Mouse (Mus musculus) layer of hippocampus, adult 11-12 months (tissue): ENCODE measurements at regions not wholly inside any gene's neighbourhood (a gene's known extent, or its start where the extent isn't known, plus 50 kb on each side); places are given as distances from the start of the nearest gene placed in this dataset.

ENCODE experiments used
- DNase-seq: peaks from one replicate; pipeline ENCODE4 v3.0.0; 2022; ENCODE audit warnings: low spot score

DNA sequence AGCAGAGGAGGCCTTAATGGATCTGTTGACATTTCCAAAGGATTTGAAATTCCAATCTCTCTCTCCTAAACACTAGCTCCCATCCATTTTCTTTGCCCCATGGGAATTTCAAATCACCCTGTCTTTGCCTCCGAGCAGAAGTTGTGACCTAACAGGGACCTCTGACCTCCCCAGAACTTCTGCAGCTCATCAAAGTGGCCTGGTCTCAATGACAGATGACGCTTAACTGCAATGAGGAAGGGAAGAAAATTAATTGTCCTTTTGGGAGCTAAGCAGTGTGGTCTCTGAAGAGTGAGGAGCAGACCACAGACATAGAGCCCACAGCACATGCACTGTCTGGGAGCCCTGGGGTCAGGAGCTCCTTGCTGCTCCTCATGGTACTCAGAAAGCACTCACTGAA is 155.3 kb downstream of the Tox3 start:
- no peak for DNase-seq

DNA sequence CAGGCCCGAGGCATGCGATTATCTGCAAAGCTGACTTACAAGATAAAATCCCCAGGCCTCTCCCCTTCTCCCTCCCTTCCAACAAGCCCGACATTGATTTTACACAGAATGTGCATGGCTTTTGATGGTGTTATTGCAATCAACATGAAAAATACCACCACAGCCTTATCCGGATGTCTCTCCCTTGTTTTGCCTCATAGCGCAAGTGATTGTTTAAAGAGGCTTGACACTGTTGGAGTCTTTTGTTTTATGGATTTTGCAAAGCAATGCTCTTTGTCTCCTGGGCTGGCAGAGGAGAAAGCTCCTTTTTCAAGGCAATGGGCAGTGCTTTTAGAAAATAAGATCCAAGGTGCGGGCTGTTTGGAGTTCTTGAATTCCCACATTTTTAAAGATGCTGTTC is 165.3 kb downstream of the Tox3 start:
- no peak for DNase-seq

DNA sequence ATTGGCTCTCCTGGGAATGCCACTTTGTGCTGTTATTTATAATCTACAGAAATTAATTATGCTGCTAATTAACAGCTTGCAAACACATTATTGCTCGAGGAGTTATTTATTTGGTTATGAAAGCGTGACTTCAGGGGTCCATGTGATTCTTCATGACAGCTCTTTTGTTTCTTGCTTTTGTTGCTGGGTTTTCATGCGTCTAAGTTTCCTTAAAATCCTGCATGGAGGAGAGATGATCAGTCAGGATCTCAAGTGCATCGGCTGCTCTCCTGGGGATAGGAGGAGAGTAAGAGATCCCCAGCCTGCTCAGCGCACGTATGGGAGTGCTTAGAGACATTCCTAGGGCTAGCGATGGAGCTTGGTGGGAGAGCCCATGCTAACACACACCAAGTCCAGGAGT is 171.4 kb downstream of the Tox3 start:
- DNase-seq: no peak

DNA sequence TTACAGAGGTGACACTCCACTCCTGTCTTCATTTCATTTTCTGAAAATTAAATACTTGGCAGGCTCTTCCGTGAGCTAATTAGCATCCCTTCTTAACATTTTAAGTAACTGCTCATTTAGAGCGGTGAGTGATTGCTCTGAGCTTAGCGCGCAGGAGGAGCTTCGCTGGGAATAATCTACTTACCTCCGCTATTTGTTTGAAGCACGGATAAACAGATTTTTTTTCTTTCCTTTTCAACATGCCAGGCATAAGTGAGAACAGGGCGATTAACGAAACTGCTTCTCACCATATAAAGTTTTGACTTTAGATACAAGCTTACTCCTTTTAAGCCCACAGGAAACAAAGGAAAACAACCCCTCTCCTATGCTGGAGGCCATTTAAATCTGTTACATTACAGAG is 171.8 kb downstream of the Tox3 start:
- DNase-seq: no peak

DNA sequence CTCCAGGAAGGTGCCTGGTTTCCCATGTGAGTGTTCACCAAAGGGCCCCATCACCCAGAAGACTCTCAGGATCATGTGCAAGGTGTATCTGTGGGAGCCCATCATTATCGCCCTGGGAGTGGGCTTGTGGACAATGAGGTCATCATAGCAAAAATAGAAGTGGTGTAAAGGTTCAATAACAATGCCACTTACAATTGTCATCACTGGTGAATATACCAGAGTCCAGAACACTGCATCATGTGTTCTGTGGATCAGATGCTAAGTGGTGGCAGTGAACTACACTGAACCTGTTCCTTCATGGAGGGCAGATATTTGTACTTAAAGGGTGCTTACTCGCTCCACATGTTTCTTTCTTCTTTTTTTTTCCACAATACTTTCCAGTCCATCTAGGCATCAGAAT is 181.5 kb downstream of the Tox3 start:
- DNase-seq: no peak

DNA sequence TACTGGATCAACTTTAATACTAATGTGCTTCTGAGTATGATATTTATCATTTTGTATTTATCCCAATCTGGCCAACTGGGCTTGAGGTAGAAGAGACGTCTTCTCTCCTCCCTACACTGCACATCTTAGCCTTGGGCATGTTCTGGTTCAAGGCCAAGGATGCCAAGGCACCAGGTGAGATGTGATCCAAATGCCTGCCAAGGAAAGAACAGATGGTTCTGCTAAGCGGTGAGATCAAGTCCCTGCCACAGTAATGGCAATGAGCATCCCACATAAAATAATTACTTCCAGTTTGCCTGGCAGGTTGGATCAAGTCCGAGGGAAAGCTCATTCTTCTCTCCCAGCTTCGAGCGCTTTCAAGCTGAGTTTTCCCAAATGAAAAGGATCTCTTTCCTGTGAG is 196.7 kb downstream of the Tox3 start:
- DNase-seq: no peak

DNA sequence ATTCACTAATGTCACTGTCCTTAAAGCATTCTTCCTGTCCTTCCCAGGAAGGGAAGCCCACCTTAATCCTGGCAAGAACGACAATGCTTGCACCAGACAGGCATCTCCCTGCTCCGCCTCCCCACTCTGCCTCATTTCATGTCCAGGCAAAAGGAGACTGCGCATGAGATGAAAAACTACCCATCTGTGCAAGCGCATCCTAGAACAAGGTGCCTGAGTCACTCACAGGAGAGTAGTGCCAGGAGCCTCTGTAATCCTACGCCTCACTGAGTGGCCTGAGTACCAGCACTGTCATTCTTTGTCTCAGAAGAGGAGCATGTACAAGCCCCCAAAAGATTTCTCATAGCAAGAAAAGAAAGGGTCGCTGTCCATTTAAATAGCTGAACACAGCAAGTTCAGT is 198.2 kb downstream of the Tox3 start:
- peak; percentile 9 for DNase-seq

DNA sequence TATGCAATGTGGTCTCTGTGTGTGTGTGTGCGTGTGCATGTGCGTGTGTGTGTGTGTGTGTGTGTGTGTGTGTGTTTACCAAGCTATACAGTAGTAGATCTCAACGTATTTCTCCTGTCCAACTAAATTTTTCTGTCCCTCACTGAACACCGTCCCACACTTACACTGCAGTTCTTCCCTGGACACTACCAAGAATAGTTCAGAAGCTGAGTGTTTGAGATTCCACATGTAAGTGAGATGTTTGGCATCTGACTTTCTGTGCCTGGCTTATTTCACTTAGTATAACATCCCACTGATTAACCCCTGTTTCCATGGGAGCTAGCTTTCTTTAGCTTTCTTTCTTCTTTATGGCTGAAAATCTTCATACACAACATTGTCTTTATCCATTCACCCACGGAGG is 213.5 kb downstream of the Tox3 start:
- no peak for DNase-seq

DNA sequence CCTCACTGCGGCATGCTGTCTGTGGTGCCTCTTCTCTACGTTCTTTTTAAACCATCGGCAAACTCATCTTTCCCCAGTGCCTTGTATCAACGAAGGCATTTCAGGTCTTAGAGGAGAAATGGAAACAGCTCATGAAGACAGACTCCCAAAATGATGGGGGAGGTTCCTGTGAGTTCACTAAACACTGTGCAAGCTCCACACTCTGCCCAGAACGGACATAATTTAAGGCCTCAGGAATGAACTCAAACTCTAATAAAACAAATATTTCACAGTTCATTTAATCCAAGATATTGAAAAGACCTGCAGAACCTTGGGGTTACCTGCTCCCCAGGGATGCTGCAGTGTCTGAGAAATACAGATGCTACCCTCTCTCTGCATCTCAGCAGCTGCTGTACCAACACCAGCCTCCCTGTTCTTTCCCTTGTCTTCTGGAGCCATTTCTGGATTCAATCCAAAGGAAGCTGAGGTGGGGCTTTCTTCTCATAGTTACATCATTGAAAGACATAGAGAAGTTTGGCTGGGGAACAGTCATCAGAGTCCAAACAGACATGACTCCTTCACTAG is 217.4 kb downstream of the Tox3 start:
- no peak for DNase-seq

DNA sequence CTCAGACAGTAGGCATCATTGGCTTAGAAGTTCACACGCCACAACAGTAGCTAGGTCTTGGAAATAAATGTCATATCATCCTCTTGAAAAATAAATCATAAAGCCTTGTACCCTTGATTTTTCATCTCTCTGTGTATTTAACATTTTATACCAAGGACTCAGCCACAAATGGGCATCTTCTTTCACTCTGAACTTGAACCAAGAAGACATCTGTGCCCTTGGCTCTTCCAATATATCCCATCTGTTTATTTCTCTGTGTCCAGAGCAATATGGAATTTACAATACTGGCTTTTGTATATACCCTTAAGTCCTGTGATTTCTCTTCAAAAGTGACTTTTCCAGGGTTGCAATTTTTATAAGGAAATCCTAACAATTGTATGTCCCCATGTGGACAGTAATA is 222.7 kb downstream of the Tox3 start:
- no peak for DNase-seq

DNA sequence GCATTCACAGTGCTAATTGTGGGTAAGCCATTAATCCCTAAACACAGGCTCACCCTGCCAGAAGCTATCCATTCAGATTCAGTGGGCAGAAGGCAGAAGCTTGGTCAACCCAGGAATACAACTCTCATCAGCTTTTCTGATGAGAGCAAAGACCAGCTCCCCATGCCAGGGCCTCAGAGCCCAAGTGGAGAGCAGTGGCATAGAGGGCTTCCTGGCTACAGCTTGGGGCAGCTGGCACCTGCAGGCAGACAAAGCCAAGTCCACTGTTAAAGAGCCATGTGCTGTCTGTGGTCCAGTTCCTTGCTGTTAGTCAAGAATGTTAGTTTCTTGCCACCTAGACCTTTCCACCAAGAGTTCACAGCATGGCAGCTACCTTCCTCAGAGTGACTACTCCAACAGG is 225.0 kb downstream of the Tox3 start:
- no peak for DNase-seq

DNA sequence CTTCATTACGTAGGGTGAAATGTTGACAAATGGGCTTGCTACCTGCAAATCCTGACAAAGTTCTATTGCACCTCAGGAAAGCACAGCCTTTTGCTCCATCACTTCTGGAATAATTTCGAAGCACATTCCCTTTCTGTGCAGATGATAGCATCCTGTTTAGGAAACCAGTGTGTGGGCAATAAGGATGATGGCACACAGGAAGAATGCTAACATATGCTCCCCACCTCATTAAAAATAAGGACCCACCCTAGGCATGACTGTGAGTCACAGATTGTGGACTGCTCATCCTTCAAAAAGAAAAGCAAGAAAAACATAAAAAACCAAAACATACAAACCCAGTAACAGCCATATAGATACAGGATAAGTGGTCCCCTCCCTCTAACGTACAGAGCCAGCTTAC is 226.2 kb downstream of the Tox3 start:
- no peak for DNase-seq

DNA sequence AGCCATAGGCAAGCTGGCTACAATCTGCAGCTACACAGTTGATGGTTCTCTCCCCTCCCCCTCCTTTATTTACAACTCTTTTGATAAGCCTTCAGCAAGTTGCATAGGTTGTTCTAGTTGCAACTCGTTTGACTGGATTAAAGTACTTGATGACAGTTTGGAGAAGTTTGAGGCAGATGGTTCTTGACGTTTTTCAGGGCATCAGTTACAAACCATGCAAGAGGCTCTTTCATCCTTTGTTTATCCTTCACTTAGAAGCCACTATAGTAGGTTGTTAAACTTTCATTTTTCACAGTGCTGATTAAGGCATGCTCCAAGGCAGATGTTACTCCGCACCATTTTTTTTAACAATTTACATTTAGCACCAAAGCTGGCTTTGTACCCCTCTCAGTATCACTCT is 227.1 kb downstream of the Tox3 start:
- DNase-seq: no peak

DNA sequence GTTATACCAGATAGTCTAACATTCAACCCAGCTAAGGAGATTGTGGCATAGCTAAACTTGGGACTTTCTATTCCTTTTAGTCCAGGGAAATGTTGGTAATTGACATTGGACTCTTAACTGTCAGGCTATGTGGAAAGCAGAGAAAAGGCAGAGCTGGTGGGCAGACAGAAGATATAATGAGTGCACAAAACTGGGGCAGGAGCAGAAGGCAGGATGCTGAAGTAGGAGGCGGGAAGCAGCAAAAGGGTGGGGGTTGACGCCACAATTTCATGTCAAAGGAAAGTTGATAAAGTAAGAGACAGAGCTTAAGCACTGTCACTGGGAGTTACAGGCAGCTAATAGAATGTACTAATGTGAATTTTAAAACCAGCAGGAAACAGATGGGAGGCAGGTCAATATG is 232.7 kb downstream of the Tox3 start:
- DNase-seq: no peak

DNA sequence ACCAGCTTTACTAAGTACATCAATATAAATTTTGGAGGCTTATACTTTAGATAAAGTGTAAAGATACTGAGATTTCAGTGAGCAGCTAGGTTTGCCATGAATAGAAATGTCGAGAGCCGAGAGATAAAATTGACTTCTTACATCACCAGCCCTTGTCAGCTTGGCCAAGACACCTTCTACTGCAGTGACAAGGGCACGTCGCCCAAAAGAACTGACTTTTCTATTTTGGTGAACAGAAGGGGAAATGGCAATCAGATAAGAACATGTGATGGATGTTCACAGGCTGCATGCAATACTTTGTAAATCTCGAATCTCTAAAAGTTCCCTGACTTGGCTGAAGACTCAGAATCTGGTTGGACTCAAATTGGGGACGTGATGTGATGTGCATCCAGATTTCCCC is 247.6 kb downstream of the Tox3 start:
- DNase-seq: no peak

DNA sequence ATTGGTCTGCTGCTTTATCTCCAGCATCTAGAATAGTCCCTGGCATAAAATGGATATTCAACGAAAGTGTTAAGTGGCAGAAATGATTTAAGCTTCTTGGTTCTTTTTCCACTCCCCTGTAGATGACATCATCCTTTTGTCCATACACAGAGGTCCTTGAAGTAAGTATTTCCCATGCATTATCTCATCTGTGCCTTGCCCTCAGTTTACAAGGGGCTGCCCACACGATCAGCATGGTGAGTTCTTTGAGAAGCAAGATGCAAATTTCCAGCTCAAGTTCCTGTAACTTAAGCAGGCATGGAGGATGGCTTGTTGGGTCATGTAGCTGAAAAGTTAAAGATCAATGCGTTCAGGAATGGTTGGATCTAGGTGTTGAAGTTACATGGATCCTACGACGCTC is 265.5 kb downstream of the Tox3 start:
- DNase-seq: no peak

DNA sequence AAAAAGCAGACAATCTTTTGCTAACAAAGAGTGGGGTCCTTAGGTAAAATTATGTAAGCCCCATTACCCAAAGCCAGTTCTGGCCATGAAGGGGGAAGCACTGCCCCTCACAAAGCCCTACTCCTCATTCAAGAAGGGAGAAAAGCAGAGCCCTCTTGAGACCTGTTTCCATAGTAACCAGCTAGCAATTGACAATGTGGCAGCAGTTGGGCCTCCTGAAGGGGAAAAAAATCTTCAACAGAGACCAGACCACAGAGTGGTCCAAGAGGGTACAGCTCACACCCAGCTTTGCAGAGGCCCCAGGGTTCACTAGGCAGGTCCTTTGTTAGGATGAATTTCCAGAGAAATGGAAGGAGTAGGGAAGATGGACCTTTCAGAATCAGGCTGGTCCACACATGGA is 271.8 kb downstream of the Tox3 start:
- no peak for DNase-seq

DNA sequence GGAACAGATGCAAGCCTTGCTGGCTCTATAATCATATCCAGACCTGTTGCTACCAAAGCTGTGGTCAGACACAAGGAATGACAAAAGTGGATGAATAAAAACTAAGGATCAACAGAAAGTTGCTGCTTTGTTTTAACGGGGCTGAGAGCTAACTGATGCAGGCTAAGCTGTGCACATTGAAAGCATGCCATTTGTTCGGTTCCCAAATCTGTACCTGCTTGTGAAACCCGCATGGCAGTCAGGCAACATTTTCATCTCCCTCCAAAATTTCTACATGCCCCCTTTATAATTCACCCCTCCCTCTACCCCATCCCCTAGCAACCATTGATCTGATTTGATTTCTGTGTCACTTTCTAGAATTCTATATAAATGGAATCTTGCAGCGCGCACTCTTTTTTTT is 272.3 kb downstream of the Tox3 start:
- no peak for DNase-seq

DNA sequence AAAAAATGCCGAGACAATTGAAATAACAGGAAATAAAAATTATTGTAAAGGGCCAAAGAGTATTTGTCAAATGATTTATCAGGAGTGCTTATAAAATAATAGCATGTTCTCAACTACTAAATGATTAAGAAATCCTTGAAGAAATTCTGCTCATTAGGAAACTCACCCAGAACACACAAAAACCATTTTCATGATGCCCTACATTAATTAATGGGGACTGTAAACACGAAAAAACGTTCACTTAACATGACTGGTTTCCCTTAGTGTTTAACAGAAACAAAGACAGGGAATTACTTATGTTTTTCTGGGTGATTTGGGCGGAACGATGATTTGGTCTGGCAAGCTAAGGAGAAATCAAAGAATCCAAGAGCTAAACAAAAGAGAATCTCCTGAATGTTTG is 278.1 kb downstream of the Tox3 start:
- DNase-seq: no peak

DNA sequence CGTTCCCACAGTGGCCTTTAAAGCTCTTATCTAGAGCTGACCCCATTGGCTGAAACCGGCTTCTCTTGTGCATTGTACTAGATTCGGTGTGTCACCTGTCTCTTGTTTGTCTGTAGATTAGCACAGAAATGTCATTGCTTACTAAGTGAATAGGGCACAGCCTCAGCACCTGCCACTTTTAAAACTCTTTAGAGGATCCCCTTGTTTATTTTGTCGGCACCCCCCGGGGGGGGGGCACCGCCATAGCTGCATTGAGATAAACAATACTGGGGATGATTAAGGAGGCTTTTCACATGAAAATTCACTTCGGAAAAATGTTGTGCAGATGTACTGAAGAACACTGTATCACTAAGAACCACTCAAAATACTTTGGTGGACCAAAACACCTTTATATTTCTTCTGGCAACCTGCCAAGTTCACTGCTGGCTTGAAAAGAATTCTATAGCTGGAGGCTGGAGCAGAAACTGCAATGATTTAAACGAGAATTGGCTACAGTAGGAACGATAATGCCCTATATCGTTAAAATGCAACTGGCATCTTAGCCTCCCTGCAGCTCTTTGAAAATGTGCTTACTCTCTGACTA is 278.6 kb downstream of the Tox3 start:
- DNase-seq: no peak

DNA sequence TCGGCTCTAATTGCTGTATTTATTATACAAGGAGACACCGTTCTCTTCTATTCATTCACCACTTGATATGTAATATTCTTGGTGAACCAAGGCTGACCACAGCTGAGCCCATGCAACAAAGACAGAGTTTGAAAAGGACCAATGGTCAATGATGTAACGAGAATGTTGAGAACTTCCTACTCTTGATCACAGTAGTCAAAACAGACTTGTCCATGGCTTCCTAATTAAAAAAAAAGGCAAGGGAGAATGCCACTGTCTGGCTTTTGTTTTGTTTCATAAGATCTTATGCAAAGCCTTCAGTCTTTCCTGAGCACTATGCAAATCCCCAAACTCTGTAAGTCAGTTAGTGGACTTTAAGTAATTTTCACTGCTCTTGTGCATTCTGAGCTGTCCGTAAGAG is 279.7 kb downstream of the Tox3 start:
- no peak for DNase-seq

DNA sequence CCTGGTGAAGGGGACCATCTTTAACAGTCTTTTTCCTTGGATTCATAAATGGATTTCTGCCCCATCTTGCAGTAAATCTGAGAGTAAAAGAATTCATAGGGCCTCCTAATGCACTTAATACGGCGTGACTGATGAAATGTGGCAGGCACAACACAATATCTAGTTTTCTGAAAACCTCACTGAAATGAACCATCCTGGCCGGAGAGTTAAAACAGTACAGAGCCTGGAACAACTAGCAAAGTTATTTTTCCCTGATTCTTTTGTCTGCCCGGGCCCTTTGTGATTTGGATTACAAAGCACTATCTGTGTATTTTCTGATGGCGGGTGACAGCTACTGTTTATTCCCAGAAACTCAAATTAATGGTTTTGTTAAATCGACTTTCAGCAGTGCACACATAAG is 283.8 kb downstream of the Tox3 start:
- no peak for DNase-seq

DNA sequence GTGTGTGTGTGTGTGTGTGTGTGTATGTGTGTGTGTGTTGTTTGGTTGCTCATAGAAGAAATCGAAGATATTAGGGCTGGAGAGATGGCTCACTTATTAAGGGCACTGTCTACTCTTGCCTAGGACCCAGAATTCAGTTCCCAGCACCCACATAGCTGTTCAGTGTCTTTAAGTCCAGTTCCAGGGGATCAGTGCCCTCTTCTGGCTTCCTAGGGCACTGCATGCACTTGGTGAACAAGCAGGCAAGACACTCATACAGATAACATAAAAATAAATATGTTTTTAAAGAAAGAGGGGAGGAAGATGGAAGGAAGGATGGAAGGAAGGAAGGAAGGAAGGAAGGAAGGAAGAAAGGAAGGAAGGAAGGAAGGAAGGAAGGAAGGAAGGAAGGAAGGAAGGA is 284.9 kb downstream of the Tox3 start:
- DNase-seq: no peak

DNA sequence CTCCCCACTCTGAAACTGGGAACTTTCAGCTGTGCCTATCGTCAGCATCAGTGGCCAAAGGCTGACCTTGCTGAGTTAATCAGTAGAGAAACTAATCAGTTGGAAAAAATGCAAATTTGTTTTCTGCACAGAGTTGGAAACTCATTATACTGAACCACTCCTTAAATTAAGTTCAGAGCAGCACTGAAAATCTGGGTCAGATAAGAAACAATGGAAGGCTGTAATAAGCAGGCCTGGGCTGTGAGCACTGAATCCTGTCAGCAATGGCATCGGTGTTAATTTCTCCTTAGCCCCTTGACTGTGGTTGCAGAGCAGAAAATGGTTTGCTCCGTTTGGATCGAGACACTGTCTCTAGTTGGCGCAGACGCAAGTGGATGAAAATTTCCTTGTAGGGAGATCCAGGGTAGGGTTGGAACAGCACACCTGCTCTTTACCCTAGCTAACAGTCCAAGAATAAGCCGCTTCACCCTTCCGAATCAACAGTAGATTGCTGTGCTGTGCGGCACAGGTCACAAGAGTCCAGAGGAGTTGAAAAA is 289.4 kb downstream of the Tox3 start:
- no peak for DNase-seq

DNA sequence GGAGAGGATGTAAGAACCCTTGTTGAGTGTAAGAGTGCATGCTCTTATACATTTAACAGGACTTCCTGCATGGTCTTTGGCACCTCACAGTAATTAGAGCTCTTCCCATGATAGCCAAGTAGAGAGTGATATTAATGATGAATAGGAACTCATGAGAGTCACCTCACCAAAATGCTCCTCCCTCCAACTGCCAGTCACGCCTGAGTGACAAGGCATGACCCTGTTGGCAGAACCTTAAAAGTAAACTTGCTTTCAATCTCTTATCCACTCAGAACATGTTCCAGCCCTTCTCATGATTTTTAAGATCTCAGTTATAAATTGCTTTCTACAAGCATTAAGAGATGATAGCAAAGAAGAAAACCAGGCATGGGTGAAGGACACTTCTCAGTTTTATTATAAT is 291.8 kb downstream of the Tox3 start:
- DNase-seq: no peak
